8 mouse cellular contexts compared by ENCODE assay signal in the genomic region with DNA sequence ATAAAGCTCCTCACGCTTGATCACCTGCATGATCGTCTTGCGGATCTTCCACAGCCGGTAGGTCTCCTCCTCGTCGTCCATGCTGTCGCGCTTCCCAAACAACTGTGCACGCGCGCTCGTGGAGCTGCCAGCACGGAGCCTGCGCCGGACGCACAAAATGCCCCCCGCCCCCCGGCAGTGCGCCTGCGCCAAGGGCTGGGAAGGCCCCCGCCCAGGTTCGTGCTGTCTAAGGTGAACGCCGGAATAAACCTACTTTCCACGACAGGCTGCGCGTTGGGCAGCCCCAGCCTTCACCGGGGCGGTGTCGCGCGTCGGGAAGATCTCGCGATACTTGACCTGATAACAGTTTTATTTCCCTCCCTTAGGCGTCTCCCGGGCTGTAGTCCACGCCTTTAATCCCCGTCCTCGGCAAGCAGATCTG. TPM values are rescaled to one million over a fixed set of nuclear protein-coding genes. Genes with fewer than 3 reads are reported as not detected.
A peak's percentile ranks its signal among the peaks of the same experiment; 100 is the strongest.
DNase-seq lines count a peak whose midpoint lies in the region; ATAC-seq and TF ChIP-seq lines count a peak whose summit lies in the region.

Gene Polr2e, minus strand, starts transcription at position 237 of the 421 bp plus-strand sequence.

- H3K9ac ChIP-seq in forebrain, embryonic 13.5 days: peak within 1 kb of the TSS; percentile 86
- H3K9ac ChIP-seq in liver, postnatal 0 days (replicated peaks): peak within 1 kb of the TSS; percentile 89
- H3K9ac ChIP-seq in neural tube, embryonic 14.5 days (replicated peaks; ENCODE audit: low read depth, low read length): peak within 1 kb of the TSS; percentile 75

- no peaks in the 10 kb centered on the region for H3K9me3 ChIP-seq in E14TG2a.4 (ENCODE audit: low read length)
- H3K9me3 ChIP-seq in forebrain, embryonic 13.5 days (replicated peaks): no peaks in the 10 kb centered on the region
- no peaks in the 10 kb centered on the region for H3K9me3 ChIP-seq in liver, postnatal 0 days (ENCODE audit: low read length)
- H3K9me3 ChIP-seq in neural tube, embryonic 14.5 days (ENCODE audit: control insufficient read depth, low read length): no peaks in the 10 kb centered on the region

- H3K36me3 ChIP-seq in E14TG2a.4 (ENCODE audit: insufficient read depth, low read length): peaks cover 43% of the 10 kb centered on the region
- peaks cover 40% of the 10 kb centered on the region for H3K36me3 ChIP-seq in forebrain, embryonic 13.5 days (ENCODE audit: poor library complexity, severe bottlenecking)
- peaks cover 32% of the 10 kb centered on the region for H3K36me3 ChIP-seq in liver, postnatal 0 days (replicated peaks; ENCODE audit: insufficient read depth, low read length)
- peaks cover 32% of the 10 kb centered on the region for H3K36me3 ChIP-seq in neural tube, embryonic 14.5 days (ENCODE audit: control insufficient read depth, insufficient read depth, low read length)

- ATAC-seq in forebrain, embryonic 13.5 days: peak; percentile 99
- ATAC-seq in liver, postnatal 0 days: peak; percentile 99
- peak; percentile 97 for ATAC-seq in neural tube, embryonic 14.5 days (ENCODE audit: low read depth)

- under 1% methylated on average over 40 of the region's 40 CpGs for WGBS in forebrain, embryonic 13.5 days
- under 1% methylated on average over 40 of the region's 40 CpGs for WGBS in large intestine, adult 2 months
- 3% methylated on average over 40 of the region's 40 CpGs for WGBS in liver, postnatal 0 days (ENCODE audit: insufficient replicate concordance)
- WGBS in neural tube, embryonic 14.5 days: under 1% methylated on average over 40 of the region's 40 CpGs

- TF ChIP-seq CTCF in E14TG2a.4 (conservative IDR thresholded peaks at IDR 0.05; ENCODE audit: low read length): no peak
- 0 out of 2 replicates have a peak, but pooled peaks have one; percentile 15 for TF ChIP-seq CTCF in liver, postnatal 0 days (IDR thresholded peaks at IDR 0.05; ENCODE audit: low read depth)

- DNase-seq in c-Kit-positive CD71-positive TER-119-positive erythroid progenitor cells, embryonic 14.5 days (ENCODE audit: low spot score): peak; percentile 98
- DNase-seq in heart, postnatal 10 days: peak; percentile 98 to 99
- peak; percentile 82 for DNase-seq in large intestine, adult 2 months (ENCODE audit: low read depth, low spot score)
- peak; percentile 98 for DNase-seq in liver, postnatal 0 days
- DNase-seq in testis, postnatal 10 days (ENCODE audit: low spot score): peak; percentile 96

- TF ChIP-seq EP300 in liver, postnatal 0 days (IDR thresholded peaks at IDR 0.05; ENCODE audit: low read depth): peak; percentile 90

- H3K4me1 ChIP-seq in E14TG2a.4 (replicated peaks; ENCODE audit: low read depth, low read length): peaks cover 80% of the 10 kb centered on the region
- peaks cover 13% of the 10 kb centered on the region for H3K4me1 ChIP-seq in forebrain, embryonic 13.5 days
- H3K4me1 ChIP-seq in liver, postnatal 0 days (ENCODE audit: insufficient read depth): peaks cover 10% of the 10 kb centered on the region
- H3K4me1 ChIP-seq in neural tube, embryonic 14.5 days (ENCODE audit: control insufficient read depth, insufficient read depth, low read length): peaks cover 15% of the 10 kb centered on the region

- H3K27me3 ChIP-seq in E14TG2a.4 (ENCODE audit: insufficient read depth, low read length): no peaks in the 10 kb centered on the region
- H3K27me3 ChIP-seq in forebrain, embryonic 13.5 days: no peaks in the 10 kb centered on the region
- H3K27me3 ChIP-seq in liver, postnatal 0 days (ENCODE audit: insufficient read depth, low read length): no peaks in the 10 kb centered on the region
- H3K27me3 ChIP-seq in neural tube, embryonic 14.5 days (ENCODE audit: control insufficient read depth, insufficient read depth, low read length): no peaks in the 10 kb centered on the region

- H3K4me2 ChIP-seq in forebrain, embryonic 13.5 days: peak within 1 kb of the TSS; percentile 88
- peak within 1 kb of the TSS; percentile 98 for H3K4me2 ChIP-seq in liver, postnatal 0 days (ENCODE audit: low read depth, low read length)
- peak within 1 kb of the TSS; percentile 86 for H3K4me2 ChIP-seq in neural tube, embryonic 14.5 days (ENCODE audit: low read depth, low read length)

- H3K4me3 ChIP-seq in E14TG2a.4 (replicated peaks; ENCODE audit: low read length): peak within 1 kb of the TSS; percentile 99
- peak within 1 kb of the TSS; percentile 86 for H3K4me3 ChIP-seq in forebrain, embryonic 13.5 days
- H3K4me3 ChIP-seq in liver, postnatal 0 days (ENCODE audit: low read depth, low read length): peak within 1 kb of the TSS; percentile 92
- peak within 1 kb of the TSS; percentile 74 for H3K4me3 ChIP-seq in neural tube, embryonic 14.5 days (ENCODE audit: low read depth, low read length)

- no peak within 1 kb of the TSS for H3K27ac ChIP-seq in forebrain, embryonic 13.5 days
- peak within 1 kb of the TSS; percentile 66 for H3K27ac ChIP-seq in liver, postnatal 0 days (ENCODE audit: low read depth)
- peak within 1 kb of the TSS; percentile 52; the same call in 1 of the 2 replicates for H3K27ac ChIP-seq in neural tube, embryonic 14.5 days (ENCODE audit: low read depth, low read length)

- intact Hi-C loops in heart, postnatal 10 days (cut with DNase I): no loop called here

RNA-seq across cellular contexts. Expression of gene Polr2e, which starts in this region (rescaled TPM):
- polyA plus RNA-seq in forebrain, embryonic 13.5 days (2015; fragmentation: Nextera tagmentation; extraction: Ambion mirVana): 193 and 199 TPM in 2 replicates
- 10 to 100 TPM; 79.0 to 79.1 TPM for total RNA-seq in heart, postnatal 10 days (2021)
- polyA plus RNA-seq in large intestine, adult 2 months (2012; rRNA removed): 146 and 172 TPM in 2 replicates
- polyA plus RNA-seq in liver, postnatal 0 days (2015; fragmentation: Nextera tagmentation; extraction: Ambion mirVana): 57.0 and 58.3 TPM in 2 replicates
- polyA plus RNA-seq in neural tube, embryonic 14.5 days (2014; fragmentation: Nextera tagmentation; extraction: Ambion mirVana): 138 and 145 TPM in 2 replicates
